Mouse (Mus musculus) megakaryocyte, embryonic 14.5 days (primary cell): ENCODE results near the gene Gm49373. TPM values are rescaled to one million over a fixed set of nuclear protein-coding genes. Genes with fewer than 3 reads are reported as not detected.
A peak's percentile ranks its signal among the peaks of the same experiment; 100 is the strongest.

Experiments
- H3K27me3 ChIP-seq: replicated peaks from 2 replicates; pipeline ENCODE3; 2012; ENCODE audit warnings: inconsistent platforms
- H3K36me3 ChIP-seq: replicated peaks from 2 replicates; pipeline ENCODE3; 2012; ENCODE audit warnings: low read length, inconsistent platforms, mixed read lengths
- H3K4me1 ChIP-seq: 2 replicates; pipeline ENCODE4 v1.6.1; 2012; ENCODE audit warnings: inconsistent platforms
- H3K4me3 ChIP-seq: replicated peaks from 2 replicates; pipeline ENCODE3; 2012; ENCODE audit warnings: moderate library complexity, mild to moderate bottlenecking, inconsistent platforms
- H3K9me3 ChIP-seq: 2 replicates; pipeline ENCODE4 v1.6.1; 2012; ENCODE audit warnings: inconsistent platforms
- FLI1 ChIP-seq: IDR thresholded peaks from 2 replicates; pipeline ENCODE4 v1.6.1; 2012; ENCODE audit warnings: low read length, inconsistent platforms, mixed read lengths
- GATA1 ChIP-seq: IDR thresholded peaks from 3 replicates; pipeline ENCODE4 v1.6.1; 2012; ENCODE audit warnings: mixed read lengths, low read length, inconsistent platforms, borderline replicate concordance
- polyA plus RNA-seq: library from polyadenylated mRNA; stranded (reverse); fragments of >175 nt; gene quantifications from 2 replicates; pipeline ENCODE4 v1.2.3, GENCODE M21; 2012; ENCODE audit warnings: low replicate concordance; ENCODE audit not compliant: insufficient read depth

The Gm49373 gene
- polyA plus RNA-seq, 1 experiment = 0.45 TPM

- Histone ChIP-seq H3K4me1 (peaks cover 80% of the 10 kb centered on the region), H3K27me3 (peaks cover 57% of the 10 kb centered on the region), H3K36me3 (peaks cover 25% of the 10 kb centered on the region), H3K9me3 (no peaks in the 10 kb centered on the region), H3K4me3 (peak overlapping the region; percentile 94)
- no peak for TF ChIP-seq FLI1
- no peak for TF ChIP-seq GATA1
Measured at GRCm38 (mm10) chr9:21030055-21030600, 42.8 kb downstream of the Gm49373 start.

- H3K27me3 ChIP-seq = peaks cover 51% of the 10 kb centered on the region
- H3K4me1 ChIP-seq = peaks cover 73% of the 10 kb centered on the region
- peak within 1 kb of the TSS; percentile 94 for H3K4me3 ChIP-seq
- peaks cover 25% of the 10 kb centered on the region for H3K36me3 ChIP-seq
- no peak for TF ChIP-seq GATA1
- TF ChIP-seq FLI1 = no peak
- no peaks in the 10 kb centered on the region for H3K9me3 ChIP-seq
Measured at GRCm38 (mm10) chr9:21029291-21030054, 43.4 kb downstream of the Gm49373 start, which contains the start of gene Icam4. Icam4 (plus strand) TSS chr9:21029373.

- peaks cover 25% of the 10 kb centered on the region for H3K36me3 ChIP-seq
Measured at GRCm38 (mm10) chr9:21028560-21029110, 44.3 kb downstream of the Gm49373 start.

GRCm38 (mm10) chr9:21027774-21028290 lies 45.1 kb downstream of the Gm49373 start:
- Histone ChIP-seq H3K4me3 (peak overlapping the region; percentile 24), H3K9me3 (no peaks in the 10 kb centered on the region), H3K36me3 (peaks cover 25% of the 10 kb centered on the region), H3K4me1 (peaks cover 59% of the 10 kb centered on the region), H3K27me3 (peaks cover 37% of the 10 kb centered on the region)
- no peak for TF ChIP-seq GATA1
- TF ChIP-seq FLI1 = no peak

More at GRCm38 (mm10) chr9:21028560-21029110, 44.3 kb downstream of the Gm49373 start:
- peak overlapping the region; percentile 94 for H3K4me3 ChIP-seq
- no peaks in the 10 kb centered on the region for H3K9me3 ChIP-seq
- peaks cover 45% of the 10 kb centered on the region for H3K27me3 ChIP-seq
- peaks cover 67% of the 10 kb centered on the region for H3K4me1 ChIP-seq
- TF ChIP-seq FLI1 (no peak), GATA1 (no peak)

GRCm38 (mm10) chr9:21026849-21027248 lies 46.0 kb downstream of the Gm49373 start:
- H3K27me3 ChIP-seq = peaks cover 34% of the 10 kb centered on the region
- no peak overlapping the region for H3K4me3 ChIP-seq
- no peak for TF ChIP-seq GATA1
- TF ChIP-seq FLI1 = no peak
- no peaks in the 10 kb centered on the region for H3K9me3 ChIP-seq
- H3K36me3 ChIP-seq = peaks cover 25% of the 10 kb centered on the region
- peaks cover 53% of the 10 kb centered on the region for H3K4me1 ChIP-seq

- Histone ChIP-seq H3K27me3 (peaks cover 42% of the 10 kb centered on the region), H3K4me1 (peaks cover 42% of the 10 kb centered on the region), H3K4me3 (no peak overlapping the region), H3K9me3 (no peaks in the 10 kb centered on the region), H3K36me3 (peaks cover 31% of the 10 kb centered on the region)
- TF ChIP-seq FLI1 (no peak), GATA1 (no peak)
Measured at GRCm38 (mm10) chr9:21025258-21025810, 47.6 kb downstream of the Gm49373 start.

- Histone ChIP-seq H3K4me3 (no peak overlapping the region), H3K27me3 (peaks cover 48% of the 10 kb centered on the region), H3K4me1 (peaks cover 19% of the 10 kb centered on the region), H3K9me3 (no peaks in the 10 kb centered on the region), H3K36me3 (peaks cover 35% of the 10 kb centered on the region)
- TF ChIP-seq GATA1 (no peak), FLI1 (no peak)
Measured at GRCm38 (mm10) chr9:21022726-21023125, 50.2 kb downstream of the Gm49373 start.

- Histone ChIP-seq H3K4me3 (peak overlapping the region; percentile 48), H3K4me1 (peaks cover 19% of the 10 kb centered on the region), H3K27me3 (peaks cover 50% of the 10 kb centered on the region), H3K36me3 (peaks cover 32% of the 10 kb centered on the region), H3K9me3 (no peaks in the 10 kb centered on the region)
- no peak for TF ChIP-seq GATA1
- no peak for TF ChIP-seq FLI1
Measured at GRCm38 (mm10) chr9:21022288-21022687, 50.6 kb downstream of the Gm49373 start.

GRCm38 (mm10) chr9:21021363-21021762 lies 51.5 kb downstream of the Gm49373 start:
- Histone ChIP-seq H3K9me3 (no peaks in the 10 kb centered on the region), H3K36me3 (peaks cover 24% of the 10 kb centered on the region), H3K4me3 (no peak overlapping the region), H3K27me3 (peaks cover 50% of the 10 kb centered on the region), H3K4me1 (peaks cover 25% of the 10 kb centered on the region)
- no peak for TF ChIP-seq FLI1
- no peak for TF ChIP-seq GATA1

- H3K9me3 ChIP-seq = no peaks in the 10 kb centered on the region
- peaks cover 60% of the 10 kb centered on the region for H3K27me3 ChIP-seq
- H3K36me3 ChIP-seq = peaks cover 16% of the 10 kb centered on the region
- peak overlapping the region; percentile 73 for H3K4me3 ChIP-seq
- TF ChIP-seq GATA1 = no peak
- TF ChIP-seq FLI1 = no peak
- H3K4me1 ChIP-seq = peaks cover 49% of the 10 kb centered on the region
Measured at GRCm38 (mm10) chr9:21018600-21018999, 54.3 kb downstream of the Gm49373 start.
